Mouse (Mus musculus) v-Abl transformed pro-B cells (cell line): ENCODE data around the gene Lmod2.

ENCODE experiments used
- in situ Hi-C, 2 experiments: fragments of 400-800 bp; cut with MboI; formaldehyde crosslinking; loops; one replicate each; pipeline ENCODE4 v1.15.1; 2025; ENCODE audit not compliant: unreplicated experiment in 2 of 2

Lmod2 gene

DNA sequence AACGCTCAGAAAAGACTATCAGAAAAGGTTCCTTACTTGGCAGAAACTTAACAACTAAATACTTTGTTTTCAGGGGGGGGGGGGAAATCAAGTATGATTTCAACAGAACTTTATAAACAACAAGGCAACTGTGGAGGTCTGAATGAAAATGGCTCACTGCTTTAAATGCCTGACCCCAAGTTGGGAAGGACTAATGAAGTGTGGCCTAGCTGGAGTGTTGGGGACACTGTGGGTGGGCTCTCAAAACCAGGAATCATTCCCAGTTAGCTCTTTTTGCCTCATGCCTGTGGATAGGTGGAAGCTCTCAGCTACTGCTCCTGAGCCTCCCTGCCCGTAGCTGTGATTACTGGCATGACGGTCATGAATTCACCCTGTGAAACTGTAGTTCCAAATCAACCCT, 36.5 kb downstream of the Lmod2 start:
- in situ Hi-C loops: loop anchor here in 1 of 2 experiments (25.0 kb wide), 1 partner anchor 1128 kb away; no protein-coding TSS in a partner anchor

DNA sequence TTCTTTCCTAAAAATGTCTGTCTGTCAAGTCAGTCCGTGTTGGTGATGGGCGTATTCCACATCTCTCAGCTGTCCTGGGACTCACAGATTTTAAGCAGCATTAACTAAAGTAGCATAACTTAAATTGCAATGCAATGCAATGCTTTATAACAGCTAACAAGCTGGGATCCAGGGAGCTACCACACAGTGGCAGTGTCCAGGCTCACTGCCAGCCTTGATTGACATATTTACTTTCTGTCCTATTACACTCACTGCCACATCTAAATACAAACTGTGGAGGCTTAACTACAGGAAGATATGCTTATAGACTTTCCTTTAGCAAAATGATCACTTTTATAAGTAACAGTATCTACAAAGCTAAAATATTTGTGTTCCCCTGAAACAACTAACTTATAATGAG, 38.3 kb downstream of the Lmod2 start:
- in situ Hi-C loops: loop anchor here in 1 of 2 experiments (25.0 kb wide), 1 partner anchor 1126 kb away; no protein-coding TSS in a partner anchor

DNA sequence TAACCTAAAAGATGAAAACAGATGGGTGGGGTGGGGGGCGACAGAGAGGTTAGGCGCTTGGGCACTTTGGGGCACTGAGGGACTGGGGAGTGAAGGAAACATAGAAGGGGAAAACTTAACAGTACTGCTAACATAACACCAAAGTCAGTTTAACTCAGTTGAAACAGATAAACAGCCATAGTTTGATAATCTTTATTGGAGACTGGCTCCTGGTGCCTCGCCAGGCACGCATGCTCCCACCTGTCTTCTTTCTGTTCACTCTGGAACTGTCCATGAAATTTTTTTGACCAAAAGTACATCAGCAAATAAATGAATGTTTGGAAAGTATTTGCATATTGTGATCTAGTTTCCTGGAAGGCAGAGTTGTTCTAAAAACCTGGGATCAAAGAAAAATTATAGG, 43.7 kb downstream of the Lmod2 start:
- in situ Hi-C loops: loop anchor here in 1 of 2 experiments (25.0 kb wide), 1 partner anchor 1121 kb away; no protein-coding TSS in a partner anchor

DNA sequence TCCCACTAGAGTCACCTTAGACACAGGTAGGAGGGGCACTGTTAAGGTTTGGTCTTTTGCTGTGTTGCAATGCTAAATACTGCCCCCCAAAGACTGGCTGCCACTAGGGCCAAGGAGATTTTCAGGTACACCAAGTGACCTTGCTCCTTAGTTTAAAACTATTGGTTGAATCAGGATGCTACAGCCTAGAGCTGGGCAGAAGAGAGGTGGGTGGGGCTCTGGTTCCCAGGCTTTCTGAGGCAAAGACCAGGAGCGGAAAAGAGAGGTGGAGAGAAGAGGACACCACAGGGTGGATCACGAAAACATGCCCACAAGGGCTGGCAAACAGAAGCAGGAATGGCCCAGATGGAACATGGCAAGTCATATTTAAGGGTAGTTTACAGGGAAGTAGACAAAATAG, 44.6 kb downstream of the Lmod2 start:
- in situ Hi-C loops: loop anchor here in 1 of 2 experiments (25.0 kb wide), 1 partner anchor 1120 kb away; no protein-coding TSS in a partner anchor

DNA sequence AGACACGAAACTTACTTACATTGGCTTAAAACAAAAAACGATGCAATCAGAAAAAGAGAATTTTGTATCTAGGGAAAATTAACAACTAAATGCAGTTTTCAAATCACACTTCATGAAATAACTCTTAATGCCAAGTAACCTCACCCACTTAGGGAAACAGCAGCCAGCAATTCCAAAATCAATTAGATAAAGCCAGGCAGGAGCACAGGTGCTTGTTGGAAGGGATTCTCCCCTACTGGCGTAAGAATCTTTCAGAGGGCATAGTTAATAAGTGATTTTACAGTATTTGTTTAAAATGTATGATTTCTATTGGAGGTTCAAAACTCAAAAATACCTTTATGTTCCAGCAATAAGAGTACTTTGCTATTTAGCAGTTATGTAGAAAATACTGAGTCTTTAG, 45.4 kb downstream of the Lmod2 start:
- in situ Hi-C loops: loop anchor here in 1 of 2 experiments (25.0 kb wide), 1 partner anchor 1119 kb away; no protein-coding TSS in a partner anchor

DNA sequence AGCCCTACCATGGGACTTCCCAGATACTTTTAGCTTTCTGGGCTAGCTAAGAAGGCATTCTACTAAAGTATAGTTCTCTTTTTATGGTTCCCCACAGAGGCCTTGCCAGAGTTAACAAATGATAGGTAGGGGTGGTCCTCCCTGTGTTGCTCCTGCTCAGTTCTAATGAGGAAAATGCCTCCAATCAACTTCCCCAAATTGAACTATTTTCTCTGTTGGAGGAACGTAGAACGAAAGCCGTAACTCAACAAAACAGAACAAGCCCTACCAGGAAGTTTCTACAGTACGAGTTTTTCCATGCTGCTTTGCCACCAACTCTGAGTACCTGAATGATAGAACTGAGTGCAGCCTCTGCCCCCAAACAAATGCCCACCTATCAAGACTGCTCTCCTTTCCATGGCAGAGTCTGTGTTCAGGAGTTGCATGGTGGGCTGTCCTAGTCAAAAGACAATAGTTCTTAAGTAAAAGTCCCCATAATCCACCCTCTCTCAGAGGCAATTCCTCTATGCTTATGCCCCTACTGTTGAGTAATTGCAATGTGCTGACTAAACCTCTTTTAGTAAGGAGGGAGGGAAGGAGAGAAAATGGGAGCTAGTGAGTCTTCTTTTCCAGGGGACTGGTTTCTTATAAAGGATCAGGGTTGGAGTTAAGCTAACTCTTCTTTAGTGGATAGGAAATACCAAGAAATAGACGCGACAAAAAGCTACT, 47.9 kb downstream of the Lmod2 start:
- in situ Hi-C loops: loop anchor here in 1 of 2 experiments (25.0 kb wide), 1 partner anchor 1117 kb away; no protein-coding TSS in a partner anchor

DNA sequence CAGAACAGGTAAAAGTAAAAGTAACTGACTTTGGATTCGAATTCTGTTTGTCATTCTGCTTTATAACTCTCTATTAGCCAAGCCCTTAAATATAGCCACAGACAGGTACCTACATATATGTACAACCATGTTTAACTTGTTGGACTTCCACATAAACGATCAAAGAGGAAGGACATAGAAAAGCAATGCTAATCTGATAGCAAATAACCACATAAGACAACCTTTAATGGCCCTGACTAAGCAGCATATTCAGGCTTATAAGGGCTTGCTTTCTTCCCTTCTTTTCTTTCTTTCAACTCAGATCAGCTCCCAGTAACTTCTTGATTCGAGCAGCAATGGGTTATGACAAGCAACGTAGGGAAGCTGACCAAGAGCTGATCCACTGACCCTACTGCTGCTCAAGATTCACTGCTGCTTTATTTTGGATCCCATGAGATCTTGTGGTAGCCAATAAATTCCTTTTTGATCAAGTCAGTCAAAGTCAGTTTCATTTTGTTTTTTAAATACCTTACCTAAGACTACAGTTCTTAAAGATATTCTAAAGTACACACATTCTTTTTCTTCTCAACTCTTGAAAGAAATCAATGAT, 49.6 kb downstream of the Lmod2 start:
- in situ Hi-C loops: loop anchor here in 1 of 2 experiments (25.0 kb wide), 1 partner anchor 1115 kb away; no protein-coding TSS in a partner anchor

DNA sequence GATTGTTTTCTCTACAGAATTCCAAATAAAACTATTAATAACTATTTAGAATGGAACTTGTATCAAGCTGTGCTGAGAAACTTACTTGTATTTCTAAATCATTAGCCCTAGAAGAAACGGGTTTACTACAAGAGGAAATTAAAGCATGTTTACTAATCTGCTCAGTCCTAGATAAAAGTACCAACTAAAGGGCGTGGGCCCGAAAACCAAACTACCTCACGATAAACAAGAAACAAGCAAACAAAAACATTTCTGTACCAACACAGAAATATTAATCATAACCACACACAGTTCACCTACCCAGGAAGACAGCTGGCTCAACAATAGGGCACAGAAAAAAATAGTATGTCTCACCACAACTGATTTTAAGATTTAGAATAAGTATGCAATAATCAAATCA, 50.8 kb downstream of the Lmod2 start:
- in situ Hi-C loops: loop anchor here in 1 of 2 experiments (25.0 kb wide), 1 partner anchor 1114 kb away; no protein-coding TSS in a partner anchor

DNA sequence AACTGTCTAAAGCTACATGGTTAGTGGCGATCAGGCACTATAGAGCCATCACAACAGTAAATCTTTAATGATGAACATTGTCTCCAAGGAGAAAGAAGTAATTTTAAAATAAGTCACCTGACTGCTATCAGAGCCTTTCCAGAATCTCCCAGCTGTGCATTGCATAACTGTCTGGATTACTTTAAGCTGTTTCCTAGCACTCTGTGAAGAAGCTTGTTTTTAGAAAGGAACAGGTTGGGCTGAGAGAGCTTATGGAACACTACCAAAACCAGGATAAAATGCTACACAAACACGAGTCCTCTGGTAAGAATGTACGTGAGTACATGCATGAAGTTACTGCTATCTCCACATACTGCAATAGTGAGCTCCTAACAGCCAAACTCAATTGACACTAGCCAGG, 53.2 kb downstream of the Lmod2 start:
- in situ Hi-C loops: loop anchor here in 1 of 2 experiments (25.0 kb wide), 1 partner anchor 1162 kb away; the partner anchor contains the start of gene Pot1a

DNA sequence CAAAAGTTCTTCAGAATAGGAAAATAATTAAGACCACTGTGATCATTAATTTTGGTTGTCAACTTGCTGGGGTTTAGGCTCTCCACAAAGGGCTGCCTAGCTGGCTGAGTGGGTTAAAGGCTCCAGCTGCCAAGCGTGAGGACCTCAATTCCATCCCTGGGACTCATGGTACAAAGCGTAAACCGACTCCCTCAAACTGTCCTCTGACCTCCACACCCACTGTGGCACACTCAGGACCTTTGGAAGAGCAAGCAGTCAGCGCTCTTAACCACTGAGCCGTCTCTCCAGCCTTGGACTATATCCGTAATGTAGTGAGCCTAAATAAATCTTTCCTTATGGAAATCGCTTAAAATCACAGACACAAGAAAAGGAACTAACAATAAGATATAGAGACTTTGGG, 54.0 kb downstream of the Lmod2 start:
- in situ Hi-C loops: loop anchor here in 1 of 2 experiments (25.0 kb wide), 1 partner anchor 1161 kb away; the partner anchor contains the start of gene Pot1a
